Mouse (Mus musculus): Measurements from ENCODE around the gene Dusp3.

GRCm38 (mm10) chr11:101966965-101967614, 19.7 kb downstream of the Dusp3 start, which contains the start of gene Sost:
- TF ChIP-seq POLR2A (IDR thresholded peaks at IDR 0.05; ENCODE audit: insufficient read depth, low read length) (no peak), CTCF (IDR thresholded peaks at IDR 0.05; ENCODE audit: low read depth, low read length) (no peak)
